Mouse (Mus musculus) thymus, adult 2 months (tissue): ENCODE results near the gene RPS10-NUDT3.

Source experiments
- CTCF ChIP-seq: fragments of 200-500 bp; IDR thresholded peaks from 2 replicates; pipeline ENCODE4 v1.5.1; 2012; ENCODE audit warnings: mild to moderate bottlenecking, control low read depth, low read length, moderate library complexity, borderline replicate concordance; ENCODE audit not compliant: control insufficient read depth, poor library complexity, insufficient read depth; ENCODE audit errors: extremely low read depth
- POLR2A ChIP-seq: fragments of 200-500 bp; IDR thresholded peaks from 2 replicates; pipeline ENCODE4 v1.6.1; 2012; ENCODE audit warnings: mild to moderate bottlenecking, low read length, control low read depth, moderate library complexity; ENCODE audit not compliant: control insufficient read depth, poor library complexity, insufficient read depth; ENCODE audit errors: extremely low read depth

GRCm38 (mm10) chr17:27678924-27679813 is 44.1 kb upstream of the RPS10-NUDT3 start:
- no peak for TF ChIP-seq POLR2A
- TF ChIP-seq CTCF, result no peak
